Mouse (Mus musculus): ENCODE measurements around the gene Tns1. TPM values are rescaled to one million over a fixed set of nuclear protein-coding genes. Genes with fewer than 3 reads are reported as not detected.

Tns1 gene
- polyA plus RNA-seq, 1 experiment: 13.2 TPM

DNA sequence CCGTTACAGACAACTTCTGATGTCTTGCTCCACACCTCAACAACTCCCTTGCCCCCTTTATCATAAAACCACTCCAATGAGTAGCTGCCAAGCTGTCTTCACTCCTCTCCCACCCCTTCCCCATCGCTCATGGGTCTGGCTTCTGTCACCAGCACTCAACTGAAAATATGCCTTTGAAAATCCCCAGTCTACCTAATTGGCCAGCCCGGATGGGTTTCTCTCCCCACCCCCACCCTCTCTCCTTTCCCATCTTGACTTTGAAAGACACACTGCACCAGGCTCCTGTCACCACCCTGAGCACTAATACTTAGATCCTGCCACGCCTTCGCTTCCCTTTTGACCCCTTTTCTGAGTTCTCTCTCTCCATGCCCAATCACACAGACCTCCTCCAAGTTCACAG, 175.5 kb downstream of the Tns1 start:
- H3K27me3 ChIP-seq (replicated peaks): peaks cover 26% of the 10 kb centered on the region
- no peaks in the 10 kb centered on the region for H3K9me3 ChIP-seq
- H3K4me3 ChIP-seq (replicated peaks): no peak overlapping the region
- peaks cover 8% of the 10 kb centered on the region for H3K4me1 ChIP-seq
- peaks cover 24% of the 10 kb centered on the region for H3K36me3 ChIP-seq (replicated peaks; ENCODE audit: low read length)
- TF ChIP-seq GATA1 (IDR thresholded peaks at IDR 0.05; ENCODE audit: borderline replicate concordance, low read length) (no peak), FLI1 (IDR thresholded peaks at IDR 0.05; ENCODE audit: low read length) (no peak)

DNA sequence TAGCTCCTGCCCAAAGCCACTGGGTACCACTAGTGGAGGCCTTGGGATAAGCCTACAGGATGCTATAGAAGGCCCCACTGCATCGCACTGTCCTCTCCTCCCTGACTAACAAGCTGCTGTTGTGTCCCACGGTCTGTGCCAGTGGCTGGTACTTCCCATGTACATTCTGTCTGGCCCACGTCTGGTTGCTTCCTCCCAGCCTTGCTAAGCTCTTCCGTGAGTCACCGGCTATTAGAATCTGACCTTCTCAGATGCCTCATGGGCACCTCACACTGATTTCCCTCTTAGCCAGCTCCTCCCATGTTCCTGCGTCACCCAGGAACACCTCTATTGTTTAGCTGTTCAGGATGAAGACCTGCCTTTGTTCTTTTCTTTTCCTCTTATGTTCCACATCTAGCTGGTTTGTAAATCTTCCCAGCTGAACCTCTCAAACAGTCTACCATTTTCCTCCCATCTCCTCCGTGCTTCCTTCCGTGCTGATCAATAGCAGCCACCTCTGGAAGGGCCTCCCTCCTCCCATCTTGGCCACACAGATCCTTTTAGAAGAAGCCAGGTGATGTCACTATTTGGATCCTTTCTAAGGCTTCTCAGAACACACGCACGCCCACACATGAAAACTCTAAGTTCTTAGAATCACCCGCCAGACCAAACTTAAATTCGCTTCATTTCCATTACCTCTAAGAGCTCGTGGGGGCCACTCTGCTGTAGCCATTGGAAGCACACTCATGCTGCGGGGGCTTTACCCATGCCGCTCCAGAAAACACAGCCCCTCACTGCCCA, 176.5 kb downstream of the Tns1 start:
- peaks cover 8% of the 10 kb centered on the region for H3K4me1 ChIP-seq
- peaks cover 28% of the 10 kb centered on the region for H3K27me3 ChIP-seq (replicated peaks)
- no peak overlapping the region for H3K4me3 ChIP-seq (replicated peaks)
- H3K9me3 ChIP-seq: no peaks in the 10 kb centered on the region
- TF ChIP-seq FLI1 (IDR thresholded peaks at IDR 0.05; ENCODE audit: low read length) (no peak), GATA1 (IDR thresholded peaks at IDR 0.05; ENCODE audit: borderline replicate concordance, low read length) (no peak)
- peaks cover 18% of the 10 kb centered on the region for H3K36me3 ChIP-seq (replicated peaks; ENCODE audit: low read length)

DNA sequence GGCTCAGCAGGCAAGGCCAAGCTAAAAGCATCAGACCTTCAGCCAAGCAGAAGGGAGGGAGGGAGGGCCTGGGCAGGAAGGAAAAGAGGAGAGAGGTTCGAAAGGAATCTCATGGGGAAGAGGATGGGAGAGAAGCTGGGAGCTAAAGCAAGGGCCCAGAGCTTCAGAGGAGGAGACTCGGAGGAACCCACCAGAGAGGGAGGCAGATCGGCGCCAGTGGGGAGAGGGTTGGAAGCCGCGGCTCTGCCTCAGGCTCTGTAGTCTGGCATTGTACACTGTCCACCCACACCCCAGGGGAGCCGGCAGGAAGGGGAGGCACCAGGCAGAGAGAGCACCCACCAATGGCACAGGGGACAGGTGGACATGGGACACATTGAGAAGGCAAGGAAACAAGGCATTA, 177.5 kb downstream of the Tns1 start:
- Histone ChIP-seq H3K36me3 (replicated peaks; ENCODE audit: low read length) (peaks cover 19% of the 10 kb centered on the region), H3K4me3 (replicated peaks) (no peak overlapping the region), H3K9me3 (no peaks in the 10 kb centered on the region), H3K4me1 (peaks cover 8% of the 10 kb centered on the region), H3K27me3 (replicated peaks) (peaks cover 30% of the 10 kb centered on the region)
- TF ChIP-seq GATA1 (IDR thresholded peaks at IDR 0.05; ENCODE audit: borderline replicate concordance, low read length) (no peak), FLI1 (IDR thresholded peaks at IDR 0.05; ENCODE audit: low read length) (no peak)

DNA sequence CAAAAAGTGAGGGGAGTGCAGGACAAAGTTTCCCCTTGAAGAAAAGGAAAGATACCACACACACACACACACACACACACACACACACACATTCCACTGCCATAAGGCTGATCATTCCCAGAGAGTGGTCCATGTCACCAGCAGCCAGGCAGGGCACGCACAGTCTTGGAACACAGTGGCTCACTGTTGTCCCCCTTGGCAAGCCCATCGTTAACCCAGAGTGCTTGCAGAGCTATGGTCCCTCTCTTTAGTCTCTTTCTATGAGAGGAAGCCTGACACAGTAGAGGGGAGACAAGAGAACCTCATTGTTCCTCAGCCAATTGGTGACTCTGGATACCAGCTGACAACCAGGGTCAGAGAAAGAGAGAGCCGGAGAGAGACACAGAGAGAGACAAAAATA, 179.9 kb downstream of the Tns1 start:
- Histone ChIP-seq H3K36me3 (replicated peaks; ENCODE audit: low read length) (peaks cover 32% of the 10 kb centered on the region), H3K9me3 (no peaks in the 10 kb centered on the region), H3K4me1 (no peaks in the 10 kb centered on the region), H3K27me3 (replicated peaks) (peaks cover 23% of the 10 kb centered on the region), H3K4me3 (replicated peaks) (no peak overlapping the region)
- TF ChIP-seq GATA1 (IDR thresholded peaks at IDR 0.05; ENCODE audit: borderline replicate concordance, low read length) (no peak), FLI1 (IDR thresholded peaks at IDR 0.05; ENCODE audit: low read length) (no peak)

DNA sequence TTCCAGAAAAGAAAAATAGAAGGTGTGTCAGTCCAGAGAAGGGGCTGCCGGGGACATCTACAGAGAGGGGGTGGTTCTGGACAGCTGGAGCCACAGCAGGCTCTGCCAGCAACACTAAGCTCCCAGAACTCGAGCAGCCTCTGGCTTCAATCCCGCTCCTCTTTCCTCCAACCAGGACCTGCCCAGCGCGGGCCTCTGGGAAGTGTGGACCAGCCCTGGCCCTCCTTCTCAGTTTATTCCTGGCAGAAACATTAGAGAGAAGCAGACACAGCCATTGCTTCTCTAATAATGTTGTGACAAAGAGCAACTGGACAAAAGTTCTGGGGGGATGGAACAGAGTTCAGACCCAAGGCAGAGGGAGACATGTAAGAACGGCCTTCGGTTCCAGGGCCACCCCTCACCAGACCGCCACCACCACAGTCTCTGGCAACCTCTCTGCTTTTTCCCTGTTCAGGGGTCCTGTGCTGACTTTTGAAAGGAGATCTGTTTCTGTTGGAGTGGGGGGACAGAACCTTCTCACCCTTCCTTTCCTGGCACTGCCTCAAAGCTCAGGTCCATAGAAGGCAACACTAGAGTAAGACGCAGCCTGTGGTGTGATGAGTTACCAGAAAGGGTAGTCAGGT, 180.5 kb downstream of the Tns1 start:
- H3K4me3 ChIP-seq (replicated peaks): no peak overlapping the region
- no peak for TF ChIP-seq GATA1 (IDR thresholded peaks at IDR 0.05; ENCODE audit: borderline replicate concordance, low read length)
- no peak for TF ChIP-seq FLI1 (IDR thresholded peaks at IDR 0.05; ENCODE audit: low read length)
- no peaks in the 10 kb centered on the region for H3K9me3 ChIP-seq
- H3K4me1 ChIP-seq: no peaks in the 10 kb centered on the region
- H3K36me3 ChIP-seq (replicated peaks; ENCODE audit: low read length): peaks cover 34% of the 10 kb centered on the region
- H3K27me3 ChIP-seq (replicated peaks): peaks cover 21% of the 10 kb centered on the region

DNA sequence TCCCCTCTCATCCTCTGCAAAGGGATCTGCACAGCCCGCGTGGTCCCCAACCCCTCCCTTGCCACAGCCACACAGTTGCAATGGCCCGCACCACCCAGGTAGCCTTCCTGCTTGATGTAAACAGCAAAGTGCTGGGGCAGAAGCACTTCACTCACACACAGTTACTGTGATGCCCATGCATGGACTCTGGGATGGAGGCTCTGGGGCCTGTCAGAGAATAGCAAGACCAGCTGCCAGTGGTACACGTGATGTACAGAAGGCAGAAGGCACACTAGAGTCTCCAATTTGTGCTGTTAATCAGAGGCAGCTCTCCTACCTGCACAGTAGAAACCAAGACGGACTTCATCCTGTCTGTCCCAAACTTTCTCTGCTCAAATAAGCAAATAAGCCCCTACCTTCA, 181.0 kb downstream of the Tns1 start:
- TF ChIP-seq GATA1 (IDR thresholded peaks at IDR 0.05; ENCODE audit: borderline replicate concordance, low read length) (no peak), FLI1 (IDR thresholded peaks at IDR 0.05; ENCODE audit: low read length) (no peak)
- H3K4me3 ChIP-seq (replicated peaks): no peak overlapping the region
- peaks cover 20% of the 10 kb centered on the region for H3K27me3 ChIP-seq (replicated peaks)
- H3K36me3 ChIP-seq (replicated peaks; ENCODE audit: low read length): peaks cover 38% of the 10 kb centered on the region
- peaks cover 2% of the 10 kb centered on the region; the same call in 1 of the 2 replicates for H3K4me1 ChIP-seq
- no peaks in the 10 kb centered on the region for H3K9me3 ChIP-seq

DNA sequence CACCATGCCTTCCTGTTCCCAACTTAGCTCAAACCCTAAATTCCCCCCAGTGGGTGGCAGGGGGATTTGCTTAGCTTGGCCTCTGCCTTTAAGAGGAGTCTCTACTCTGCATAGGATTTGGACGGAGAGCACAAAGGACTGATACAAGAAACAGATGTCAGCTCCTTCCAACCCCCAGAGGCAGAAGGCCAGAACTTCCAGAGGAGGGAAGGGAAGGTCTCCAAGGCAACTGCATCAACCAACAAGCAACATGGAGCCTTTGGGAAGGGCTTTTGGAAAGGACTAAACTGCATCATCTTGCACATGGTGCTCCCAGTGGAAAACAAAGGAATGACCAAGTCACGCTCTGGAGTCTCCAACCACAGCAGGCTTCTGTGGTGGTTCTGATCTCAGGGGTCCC, 182.0 kb downstream of the Tns1 start:
- Histone ChIP-seq H3K27me3 (replicated peaks) (peaks cover 18% of the 10 kb centered on the region), H3K4me3 (replicated peaks) (no peak overlapping the region), H3K36me3 (replicated peaks; ENCODE audit: low read length) (peaks cover 44% of the 10 kb centered on the region), H3K9me3 (no peaks in the 10 kb centered on the region), H3K4me1 (peaks cover 10% of the 10 kb centered on the region)
- no peak for TF ChIP-seq FLI1 (IDR thresholded peaks at IDR 0.05; ENCODE audit: low read length)
- TF ChIP-seq GATA1 (IDR thresholded peaks at IDR 0.05; ENCODE audit: borderline replicate concordance, low read length): no peak

DNA sequence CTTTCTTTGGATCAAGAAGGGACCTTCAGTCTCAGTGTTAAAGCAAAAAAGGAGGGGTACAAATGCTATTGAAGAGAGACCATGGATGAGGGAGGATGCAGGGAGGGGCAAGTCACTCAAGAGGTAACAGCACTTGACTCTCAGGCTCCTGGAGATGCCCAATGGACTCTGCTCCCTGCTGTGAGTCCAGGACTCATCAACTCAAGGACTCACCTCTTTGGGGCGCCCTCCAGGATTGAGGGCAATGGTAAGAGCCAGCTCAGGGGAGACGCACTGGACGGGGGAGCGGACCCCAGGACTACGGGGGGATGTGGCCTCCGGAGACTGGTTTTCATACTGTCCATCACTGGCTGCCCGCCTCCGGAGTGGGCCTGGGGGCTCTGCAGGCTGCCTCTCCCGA, 182.6 kb downstream of the Tns1 start:
- Histone ChIP-seq H3K4me1 (peaks cover 16% of the 10 kb centered on the region), H3K4me3 (replicated peaks) (no peak overlapping the region), H3K9me3 (no peaks in the 10 kb centered on the region), H3K36me3 (replicated peaks; ENCODE audit: low read length) (peaks cover 48% of the 10 kb centered on the region), H3K27me3 (replicated peaks) (peaks cover 18% of the 10 kb centered on the region)
- no peak for TF ChIP-seq FLI1 (IDR thresholded peaks at IDR 0.05; ENCODE audit: low read length)
- no peak for TF ChIP-seq GATA1 (IDR thresholded peaks at IDR 0.05; ENCODE audit: borderline replicate concordance, low read length)

DNA sequence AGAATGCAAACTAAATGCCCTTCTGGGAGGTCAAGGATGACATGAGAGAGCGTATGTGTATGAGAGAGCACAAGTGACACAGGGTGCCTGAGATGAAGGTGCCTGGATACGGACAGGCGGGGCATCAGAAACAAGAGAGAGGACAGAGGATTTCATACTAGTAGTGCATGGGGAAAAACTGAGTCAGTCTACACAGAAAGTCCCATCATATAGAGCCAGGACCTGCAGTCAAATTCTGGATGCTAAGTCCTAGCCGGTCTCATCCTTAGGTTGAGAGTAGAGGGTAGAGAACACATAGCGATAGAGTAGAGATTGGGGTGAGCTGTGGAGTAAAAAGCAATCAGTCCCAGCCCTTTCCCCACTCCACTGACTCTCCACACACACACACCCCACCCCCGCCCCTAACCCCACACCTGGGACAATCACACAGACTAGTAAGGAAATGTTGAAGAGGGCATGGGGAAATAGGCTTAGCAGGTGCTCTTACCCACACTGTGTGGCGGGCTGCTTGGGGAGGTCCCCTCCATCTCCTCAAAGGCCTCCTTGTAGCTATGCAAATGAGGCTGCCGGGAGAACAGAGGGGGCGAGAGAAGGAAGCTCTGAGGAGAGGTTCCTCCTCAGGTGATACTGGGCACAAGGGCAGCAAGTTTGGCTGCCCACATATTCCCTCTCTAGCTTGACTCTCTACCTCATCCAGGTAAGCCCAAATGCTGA, 183.6 kb downstream of the Tns1 start:
- peaks cover 26% of the 10 kb centered on the region for H3K4me1 ChIP-seq
- no peak overlapping the region for H3K4me3 ChIP-seq (replicated peaks)
- peaks cover 14% of the 10 kb centered on the region for H3K27me3 ChIP-seq (replicated peaks)
- no peaks in the 10 kb centered on the region for H3K9me3 ChIP-seq
- TF ChIP-seq GATA1 (IDR thresholded peaks at IDR 0.05; ENCODE audit: borderline replicate concordance, low read length) (no peak), FLI1 (IDR thresholded peaks at IDR 0.05; ENCODE audit: low read length) (no peak)
- H3K36me3 ChIP-seq (replicated peaks; ENCODE audit: low read length): peaks cover 56% of the 10 kb centered on the region

DNA sequence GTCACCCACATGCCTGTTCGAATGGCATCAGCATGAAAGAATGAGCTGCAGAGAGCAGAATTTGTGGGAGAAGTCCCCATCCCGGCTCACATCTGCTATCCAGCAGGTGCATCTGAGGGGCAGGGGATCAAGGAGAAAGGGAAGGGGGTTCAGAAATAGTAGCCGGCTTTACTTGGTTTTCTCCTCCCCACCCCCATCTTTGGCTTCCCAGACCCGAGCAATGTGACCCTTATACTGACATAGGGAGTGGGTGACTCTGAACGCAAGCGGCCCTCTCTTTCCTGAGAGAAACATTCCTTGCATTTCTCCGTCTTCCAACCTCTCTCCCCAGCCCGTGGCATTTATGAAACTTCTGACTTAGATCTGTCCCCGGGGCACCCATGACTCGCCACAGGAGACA, 185.7 kb downstream of the Tns1 start:
- Histone ChIP-seq H3K4me3 (replicated peaks) (no peak overlapping the region), H3K9me3 (no peaks in the 10 kb centered on the region), H3K27me3 (replicated peaks) (peaks cover 12% of the 10 kb centered on the region), H3K4me1 (peaks cover 33% of the 10 kb centered on the region), H3K36me3 (replicated peaks; ENCODE audit: low read length) (peaks cover 67% of the 10 kb centered on the region)
- TF ChIP-seq FLI1 (IDR thresholded peaks at IDR 0.05; ENCODE audit: low read length) (no peak), GATA1 (IDR thresholded peaks at IDR 0.05; ENCODE audit: borderline replicate concordance, low read length) (no peak)

Measured in megakaryocyte, embryonic 14.5 days (primary cell).